Mouse (Mus musculus) forebrain, embryonic 13.5 days (tissue): ENCODE data around the gene Podn. TPM values are rescaled to one million over a fixed set of nuclear protein-coding genes. Genes with fewer than 3 reads are reported as not detected.
"Not testable (repeated sequence)": the region's sequence is repeated elsewhere in the genome, so short reads cannot be mapped to it uniquely, and the experiment has no call there.

ENCODE experiments used
- ATAC-seq: fragments of 200-750 bp; cut with Nextera tagmentation; 2 replicates; pipeline ENCODE4 v1.8.0; 2017
- H3K27ac ChIP-seq: fragments of 300-500 bp; sonication (generic); 2 replicates; pipeline ENCODE4 v1.5.1; 2015; ENCODE audit warnings: inconsistent platforms, mild to moderate bottlenecking, moderate library complexity
- H3K27me3 ChIP-seq: fragments of 300-500 bp; sonication (generic); 2 replicates; pipeline ENCODE4 v1.6.1; 2015; ENCODE audit warnings: mild to moderate bottlenecking, inconsistent platforms
- H3K36me3 ChIP-seq: fragments of 300-500 bp; sonication (generic); 2 replicates; pipeline ENCODE4 v1.6.1; 2015; ENCODE audit warnings: mild to moderate bottlenecking, inconsistent platforms; ENCODE audit not compliant: poor library complexity, severe bottlenecking
- H3K4me1 ChIP-seq: fragments of 300-500 bp; sonication (generic); 2 replicates; pipeline ENCODE4 v1.6.1; 2015; ENCODE audit warnings: inconsistent platforms
- H3K4me2 ChIP-seq: fragments of 300-500 bp; sonication (generic); 2 replicates; pipeline ENCODE4 v1.6.1; 2015; ENCODE audit warnings: inconsistent platforms, mild to moderate bottlenecking, moderate library complexity
- H3K4me3 ChIP-seq: fragments of 300-500 bp; sonication (generic); 2 replicates; pipeline ENCODE4 v1.5.1; 2015; ENCODE audit warnings: mild to moderate bottlenecking, inconsistent platforms
- H3K9ac ChIP-seq: fragments of 300-500 bp; sonication (generic); 2 replicates; pipeline ENCODE4 v1.6.1; 2015; ENCODE audit warnings: mild to moderate bottlenecking, inconsistent platforms
- H3K9me3 ChIP-seq: fragments of 300-500 bp; sonication (generic); replicated peaks from 2 replicates; pipeline ENCODE4 v1.6.1; 2016; ENCODE audit warnings: inconsistent platforms
- WGBS: fragments of 180-500 bp; shearing (Covaris S2); methylation state at CpG from one replicate; pipeline ENCODE4 v1.1.7; 2015; 5-methylcytosine and 5-hydroxymethylcytosine counted together
- polyA plus RNA-seq: library from polyadenylated mRNA; unstranded; fragments of >200 nt; fragmentation: Nextera tagmentation; extraction: Ambion mirVana; gene quantifications from 2 replicates; pipeline ENCODE4 v1.2.1, GENCODE M21; 2015

Podn gene
- polyA plus RNA-seq, 1 experiment from 2014 or later: 0.27 TPM

GRCm38 (mm10) chr4:108116466-108116865 is 20.2 kb upstream of the Podn start:
- Histone ChIP-seq H3K9me3 (no peaks in the 10 kb centered on the region), H3K27me3 (no peaks in the 10 kb centered on the region), H3K27ac (no peak overlapping the region), H3K36me3 (no peaks in the 10 kb centered on the region), H3K9ac (no peak overlapping the region), H3K4me3 (no peak overlapping the region), H3K4me1 (no peaks in the 10 kb centered on the region), H3K4me2 (no peak overlapping the region)
- ATAC-seq: no peak
- 90% methylated on average over 2 of the region's 2 CpGs for WGBS

- H3K9me3 ChIP-seq: no peaks in the 10 kb centered on the region
- no peaks in the 10 kb centered on the region for H3K4me1 ChIP-seq
- no peaks in the 10 kb centered on the region; the same call in 1 of the 2 replicates for H3K36me3 ChIP-seq
- H3K27me3 ChIP-seq: no peaks in the 10 kb centered on the region
- ATAC-seq: no peak
- no peak overlapping the region for H3K9ac ChIP-seq
- H3K27ac ChIP-seq: no peak overlapping the region
- H3K4me3 ChIP-seq: no peak overlapping the region
- H3K4me2 ChIP-seq: no peak overlapping the region
- 52% methylated on average over 2 of the region's 2 CpGs for WGBS
Measured at GRCm38 (mm10) chr4:108110706-108111105, 14.5 kb upstream of the Podn start.

- no peak overlapping the region for H3K4me2 ChIP-seq
Measured at GRCm38 (mm10) chr4:108109728-108110127, 13.5 kb upstream of the Podn start.

GRCm38 (mm10) chr4:108092741-108093397 is 3.4 kb downstream of the Podn start:
- H3K36me3 ChIP-seq: no peaks in the 10 kb centered on the region
- H3K9me3 ChIP-seq: no peaks in the 10 kb centered on the region
- no peaks in the 10 kb centered on the region for H3K27me3 ChIP-seq
- no peak overlapping the region for H3K4me3 ChIP-seq
- H3K9ac ChIP-seq: no peak overlapping the region
- no peak overlapping the region for H3K4me2 ChIP-seq
- WGBS: 82% methylated on average over 6 of the region's 6 CpGs
- no peaks in the 10 kb centered on the region for H3K4me1 ChIP-seq
- ATAC-seq: no peak
- no peak overlapping the region for H3K27ac ChIP-seq

More at GRCm38 (mm10) chr4:108109728-108110127, 13.5 kb upstream of the Podn start:
- ATAC-seq: no peak
- Histone ChIP-seq H3K27ac (no peak overlapping the region), H3K27me3 (no peaks in the 10 kb centered on the region), H3K4me1 (no peaks in the 10 kb centered on the region), H3K9me3 (no peaks in the 10 kb centered on the region), H3K36me3 (no peaks in the 10 kb centered on the region; the same call in 1 of the 2 replicates), H3K9ac (no peak overlapping the region), H3K4me3 (no peak overlapping the region)
- 96% methylated on average over 7 of the region's 7 CpGs for WGBS

- H3K27me3 ChIP-seq: no peaks in the 10 kb centered on the region
- H3K36me3 ChIP-seq: no peaks in the 10 kb centered on the region
- H3K27ac ChIP-seq: no peak overlapping the region
- H3K4me3 ChIP-seq: no peak overlapping the region
- ATAC-seq: no peak
- no peaks in the 10 kb centered on the region for H3K9me3 ChIP-seq
- H3K4me2 ChIP-seq: no peak overlapping the region
- 0 out of 2 replicates have a peak, but pooled peaks cover 9% of the 10 kb centered on the region for H3K4me1 ChIP-seq
- H3K9ac ChIP-seq: no peak overlapping the region
- 95% methylated on average over 2 of the region's 2 CpGs for WGBS
Measured at GRCm38 (mm10) chr4:108083993-108084392, 12.3 kb downstream of the Podn start.

GRCm38 (mm10) chr4:108083032-108083735 is 13.1 kb downstream of the Podn start:
- no peaks in the 10 kb centered on the region for H3K36me3 ChIP-seq
- no peak overlapping the region for H3K4me3 ChIP-seq
- H3K4me1 ChIP-seq: 0 out of 2 replicates have a peak, but pooled peaks cover 9% of the 10 kb centered on the region
- H3K9me3 ChIP-seq: no peaks in the 10 kb centered on the region
- H3K27me3 ChIP-seq: no peaks in the 10 kb centered on the region
- H3K9ac ChIP-seq: no peak overlapping the region
- no peak overlapping the region for H3K4me2 ChIP-seq
- ATAC-seq: no peak
- 80% methylated on average over 6 of the region's 6 CpGs for whole genome bisulfite sequencing
- no peak overlapping the region for H3K27ac ChIP-seq

GRCm38 (mm10) chr4:108082401-108082806 is 13.8 kb downstream of the Podn start:
- 91% methylated on average over 1 of the region's 2 CpGs for WGBS
- no peak for ATAC-seq
- H3K27me3 ChIP-seq: no peaks in the 10 kb centered on the region
- H3K9ac ChIP-seq: no peak overlapping the region
- H3K36me3 ChIP-seq: no peaks in the 10 kb centered on the region
- 0 out of 2 replicates have a peak, but pooled peaks cover 9% of the 10 kb centered on the region for H3K4me1 ChIP-seq
- H3K4me2 ChIP-seq: no peak overlapping the region
- no peak overlapping the region for H3K4me3 ChIP-seq
- no peak overlapping the region for H3K27ac ChIP-seq
- H3K9me3 ChIP-seq: no peaks in the 10 kb centered on the region

- no peak for ATAC-seq
- Histone ChIP-seq H3K27ac (no peak overlapping the region), H3K4me3 (no peak overlapping the region), H3K4me1 (0 out of 2 replicates have a peak, but pooled peaks cover 9% of the 10 kb centered on the region), H3K9me3 (no peaks in the 10 kb centered on the region), H3K27me3 (no peaks in the 10 kb centered on the region), H3K4me2 (no peak overlapping the region), H3K36me3 (no peaks in the 10 kb centered on the region), H3K9ac (no peak overlapping the region)
- 71% methylated on average over 5 of the region's 5 CpGs for WGBS
Measured at GRCm38 (mm10) chr4:108080876-108081275, 15.4 kb downstream of the Podn start.

GRCm38 (mm10) chr4:108079762-108080161 is 16.5 kb downstream of the Podn start:
- Histone ChIP-seq H3K9me3 (no peaks in the 10 kb centered on the region), H3K36me3 (no peaks in the 10 kb centered on the region), H3K9ac (no peak overlapping the region), H3K4me3 (no peak overlapping the region), H3K4me1 (0 out of 2 replicates have a peak, but pooled peaks cover 9% of the 10 kb centered on the region), H3K27ac (no peak overlapping the region), H3K27me3 (no peaks in the 10 kb centered on the region), H3K4me2 (no peak overlapping the region)
- WGBS: 28% methylated on average over 2 of the region's 2 CpGs
- ATAC-seq: no peak

- not testable (repeated sequence) for H3K4me2 ChIP-seq, H3K36me3 ChIP-seq, H3K9ac ChIP-seq, H3K27ac ChIP-seq, H3K4me1 ChIP-seq, H3K4me3 ChIP-seq, ATAC-seq, H3K9me3 ChIP-seq, H3K27me3 ChIP-seq
- WGBS: 85% methylated on average over 15 of the region's 15 CpGs
Measured at GRCm38 (mm10) chr4:108079191-108079590, 17.1 kb downstream of the Podn start.

- 86% methylated on average over 3 of the region's 3 CpGs for WGBS
- no peak for ATAC-seq
Measured at GRCm38 (mm10) chr4:108077224-108077955, 18.9 kb downstream of the Podn start.

GRCm38 (mm10) chr4:108074204-108074823 is 21.9 kb downstream of the Podn start:
- H3K4me2 ChIP-seq: no peak overlapping the region
- H3K27me3 ChIP-seq: no peaks in the 10 kb centered on the region
- WGBS: 83% methylated on average over 3 of the region's 3 CpGs
- no peak overlapping the region for H3K4me3 ChIP-seq
- no peak for ATAC-seq
- no peak overlapping the region for H3K9ac ChIP-seq
- H3K27ac ChIP-seq: no peak overlapping the region
- H3K36me3 ChIP-seq: no peaks in the 10 kb centered on the region
- H3K4me1 ChIP-seq: peaks cover 17% of the 10 kb centered on the region
- H3K9me3 ChIP-seq: no peaks in the 10 kb centered on the region

More at GRCm38 (mm10) chr4:108077224-108077955, 18.9 kb downstream of the Podn start:
- Histone ChIP-seq H3K4me2 (no peak overlapping the region), H3K36me3 (no peaks in the 10 kb centered on the region), H3K4me1 (0 out of 2 replicates have a peak, but pooled peaks cover 9% of the 10 kb centered on the region), H3K4me3 (no peak overlapping the region), H3K9ac (no peak overlapping the region), H3K27me3 (no peaks in the 10 kb centered on the region), H3K27ac (no peak overlapping the region), H3K9me3 (no peaks in the 10 kb centered on the region)
